Mouse (Mus musculus) limb, embryonic 11.5 days (tissue): ENCODE data around the gene Polr1e. TPM values are rescaled to one million over a fixed set of nuclear protein-coding genes. Genes with fewer than 3 reads are reported as not detected.
"Not testable (repeated sequence)": the region's sequence is repeated elsewhere in the genome, so short reads cannot be mapped to it uniquely, and the experiment has no call there.

ENCODE experiments used
- ATAC-seq: fragments of 200-750 bp; cut with Nextera tagmentation; 2 replicates; pipeline ENCODE4 v1.8.0; 2017; ENCODE audit warnings: low read depth; ENCODE audit not compliant: insufficient number of reproducible peaks, low FRiP score, low TSS enrichment
- DNase-seq: peaks from one replicate; pipeline ENCODE4 v3.0.0-alpha.2; 2015; ENCODE audit warnings: low spot score
- H3K27ac ChIP-seq: fragments of 300-500 bp; sonication (generic); replicated peaks from 2 replicates; pipeline ENCODE4 v1.5.1; 2014; ENCODE audit warnings: low read depth, mild to moderate bottlenecking, low read length
- H3K27me3 ChIP-seq: fragments of 300-500 bp; sonication (generic); 2 replicates; pipeline ENCODE4 v1.6.1; 2014; ENCODE audit warnings: mild to moderate bottlenecking, low read length, mixed read lengths; ENCODE audit not compliant: control insufficient read depth, insufficient read depth
- H3K36me3 ChIP-seq: fragments of 300-500 bp; sonication (generic); 2 replicates; pipeline ENCODE4 v1.6.1; 2014; ENCODE audit warnings: mild to moderate bottlenecking, low read length, moderate library complexity, mixed read lengths; ENCODE audit not compliant: control insufficient read depth, insufficient read depth
- H3K4me1 ChIP-seq: fragments of 300-500 bp; sonication (generic); 2 replicates; pipeline ENCODE4 v1.6.1; 2014; ENCODE audit warnings: low read length, mixed read lengths; ENCODE audit not compliant: control insufficient read depth, insufficient read depth
- H3K4me2 ChIP-seq: fragments of 300-500 bp; sonication (generic); 2 replicates; pipeline ENCODE4 v1.6.1; 2014; ENCODE audit warnings: low read depth, mild to moderate bottlenecking, moderate library complexity; ENCODE audit not compliant: severe bottlenecking
- H3K4me3 ChIP-seq: fragments of 300-500 bp; sonication (generic); 2 replicates; pipeline ENCODE4 v1.5.1; 2014; ENCODE audit warnings: low read depth, low read length
- H3K9ac ChIP-seq: fragments of 300-500 bp; sonication (generic); 2 replicates; pipeline ENCODE4 v1.6.1; 2014; ENCODE audit warnings: mild to moderate bottlenecking, low read length
- H3K9me3 ChIP-seq: fragments of 300-500 bp; sonication (generic); 2 replicates; pipeline ENCODE4 v1.6.1; 2016; ENCODE audit warnings: low read length; ENCODE audit not compliant: control insufficient read depth
- WGBS: fragments of 180-500 bp; shearing (Covaris S2); extraction: QIAGEN DNeasy Blood & Tissue Kit; methylation state at CpG from one replicate; pipeline ENCODE4 v1.1.7; 2014; 5-methylcytosine and 5-hydroxymethylcytosine counted together
- polyA plus RNA-seq: library from polyadenylated mRNA; unstranded; fragments of >200 nt; fragmentation: Nextera tagmentation; extraction: Ambion mirVana; gene quantifications from 2 replicates; pipeline ENCODE4 v1.2.1, GENCODE M21; 2014

Polr1e gene
- polyA plus RNA-seq, 1 experiment from 2014 or later: 56.3 TPM

DNA sequence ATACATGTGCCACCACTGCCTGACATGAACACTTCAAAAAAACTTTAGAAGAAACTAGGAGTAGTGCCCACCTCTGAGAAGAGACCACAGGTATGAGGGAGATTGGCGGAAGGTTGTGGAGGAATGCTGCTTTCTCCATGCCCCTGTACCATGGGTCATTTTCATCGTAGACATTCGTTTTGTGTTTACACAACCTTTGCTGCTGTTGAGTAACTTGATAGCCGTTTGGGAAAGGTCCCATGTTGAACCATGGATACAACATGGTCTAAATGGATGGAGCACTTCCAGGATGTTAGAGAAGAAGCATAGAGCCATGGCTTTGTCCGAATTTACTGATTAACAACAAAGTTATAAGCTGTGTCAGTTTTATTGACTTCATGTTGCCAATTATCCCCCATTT is 40.2 kb upstream of the Polr1e start:
- Histone ChIP-seq H3K4me3 (no peak overlapping the region), H3K4me2 (no peak overlapping the region), H3K27ac (no peak overlapping the region), H3K4me1 (0 out of 2 replicates have a peak, but pooled peaks cover 4% of the 10 kb centered on the region), H3K36me3 (no peaks in the 10 kb centered on the region), H3K9ac (no peak overlapping the region), H3K9me3 (no peaks in the 10 kb centered on the region), H3K27me3 (no peaks in the 10 kb centered on the region)
- no peak for DNase-seq
- ATAC-seq: no peak
- 81% methylated on average over 5 of the region's 5 CpGs for WGBS

DNA sequence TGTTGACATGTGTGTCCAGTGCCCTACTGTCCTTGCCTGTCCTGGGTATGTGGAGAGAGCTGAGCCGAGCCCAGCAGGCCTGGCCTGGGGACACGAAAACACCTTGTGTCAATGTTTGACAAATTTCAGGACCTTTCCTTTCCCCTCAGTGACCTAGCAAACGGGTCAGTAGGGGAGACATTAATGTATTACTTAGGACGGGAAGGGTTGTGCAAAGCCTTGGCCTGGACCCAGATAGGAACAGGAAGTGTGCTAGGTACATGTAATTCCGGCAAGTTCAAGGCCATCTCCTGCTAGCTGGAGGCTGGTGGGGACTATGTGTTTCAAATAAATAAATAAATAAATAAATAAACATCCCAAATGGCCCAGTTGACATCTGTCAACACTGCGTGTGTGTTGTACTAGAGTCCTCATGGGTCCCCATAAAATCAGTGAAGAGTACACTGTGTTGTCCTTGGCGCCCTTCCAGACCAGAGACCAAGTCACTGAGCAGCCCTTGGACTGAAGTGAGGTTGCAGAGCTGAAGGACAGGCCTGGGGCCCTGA is 38.5 kb upstream of the Polr1e start:
- 0 out of 2 replicates have a peak, but pooled peaks cover 4% of the 10 kb centered on the region for H3K4me1 ChIP-seq
- no peaks in the 10 kb centered on the region for H3K27me3 ChIP-seq
- no peak for ATAC-seq
- H3K9ac ChIP-seq: no peak overlapping the region
- H3K9me3 ChIP-seq: no peaks in the 10 kb centered on the region
- H3K4me3 ChIP-seq: no peak overlapping the region
- 70% methylated on average over 7 of the region's 7 CpGs for WGBS
- DNase-seq: no peak
- H3K4me2 ChIP-seq: no peak overlapping the region
- H3K36me3 ChIP-seq: 0 out of 2 replicates have a peak, but pooled peaks cover 2% of the 10 kb centered on the region
- H3K27ac ChIP-seq: no peak overlapping the region

DNA sequence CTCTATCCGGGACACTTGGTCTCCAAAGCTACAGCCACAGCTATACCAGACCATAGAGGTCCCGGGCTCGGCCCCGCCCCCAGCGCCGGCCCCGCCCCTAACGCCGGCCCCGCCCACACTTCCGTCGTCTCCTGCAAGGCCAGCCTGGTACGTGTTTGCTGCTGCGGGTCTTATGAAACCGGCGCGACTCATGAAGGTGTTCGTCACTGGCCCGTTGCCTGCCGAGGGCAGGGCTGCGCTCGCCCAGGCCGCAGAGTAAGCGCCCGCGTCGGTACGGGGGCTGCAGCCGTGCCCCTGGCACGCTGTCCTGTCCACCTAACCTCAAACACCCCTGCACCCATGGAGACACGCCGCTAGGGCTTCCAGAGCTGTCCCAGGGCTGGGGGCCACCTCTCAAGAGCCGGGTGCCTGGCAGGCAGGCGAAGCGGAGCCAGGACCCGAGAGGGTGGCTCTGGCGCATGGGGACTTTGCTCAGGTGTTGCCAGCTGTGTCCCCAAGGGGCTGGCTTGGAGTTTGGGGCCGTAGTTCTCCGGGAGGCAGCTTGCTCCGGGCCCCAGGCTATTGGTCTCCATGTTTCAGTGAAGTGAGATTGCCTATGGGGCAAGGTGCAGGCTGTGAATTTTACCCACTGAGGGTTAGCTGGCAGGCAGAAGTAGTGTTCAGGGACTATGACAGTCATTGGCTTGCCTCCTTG is 37.0 kb upstream of the Polr1e start, which contains the start of gene Grhpr:
Grhpr (plus strand) TSS at position 116 of the 694 bp plus-strand sequence.
- Histone ChIP-seq H3K27me3 (no peaks in the 10 kb centered on the region), H3K4me1 (0 out of 2 replicates have a peak, but pooled peaks cover 4% of the 10 kb centered on the region)
- WGBS: 2% methylated on average over 40 of the region's 40 CpGs

DNA sequence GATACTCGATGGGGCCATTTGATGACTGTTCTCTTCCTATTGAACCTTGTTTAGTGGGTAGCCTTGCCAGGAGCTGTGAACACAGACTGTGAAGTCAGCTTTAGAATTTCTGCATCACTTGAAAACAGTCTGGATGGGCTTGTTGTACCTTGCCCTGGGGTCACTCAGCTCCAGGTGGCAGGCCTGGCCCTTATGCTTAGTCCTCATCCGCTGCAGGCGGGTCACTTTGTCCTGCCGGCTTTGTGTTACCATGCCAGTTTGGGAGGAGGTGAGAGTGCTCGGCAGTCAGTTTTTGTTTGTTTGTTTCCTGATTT is 36.5 kb upstream of the Polr1e start:
- Histone ChIP-seq H3K4me1 (0 out of 2 replicates have a peak, but pooled peaks cover 4% of the 10 kb centered on the region), H3K27ac (no peak overlapping the region), H3K27me3 (no peaks in the 10 kb centered on the region), H3K9ac (peak overlapping the region; percentile 70), H3K4me2 (peak overlapping the region; percentile 88), H3K36me3 (0 out of 2 replicates have a peak, but pooled peaks cover 5% of the 10 kb centered on the region), H3K4me3 (peak overlapping the region; percentile 66), H3K9me3 (no peaks in the 10 kb centered on the region)
- DNase-seq (peak; percentile 39), ATAC-seq (no peak)
- 20% methylated on average over 5 of the region's 5 CpGs for WGBS

More for the DNA sequence above, 37.0 kb upstream of the Polr1e start, which contains the start of gene Grhpr:
- DNase-seq: peak; percentile 96
- Histone ChIP-seq H3K27ac (peak within 1 kb of the TSS; percentile 53), H3K4me3 (peak within 1 kb of the TSS; percentile 66), H3K9ac (peak within 1 kb of the TSS; percentile 70), H3K4me2 (peak within 1 kb of the TSS; percentile 88), H3K36me3 (0 out of 2 replicates have a peak, but pooled peaks cover 2% of the 10 kb centered on the region), H3K9me3 (no peaks in the 10 kb centered on the region)
- ATAC-seq: peak; percentile 89

DNA sequence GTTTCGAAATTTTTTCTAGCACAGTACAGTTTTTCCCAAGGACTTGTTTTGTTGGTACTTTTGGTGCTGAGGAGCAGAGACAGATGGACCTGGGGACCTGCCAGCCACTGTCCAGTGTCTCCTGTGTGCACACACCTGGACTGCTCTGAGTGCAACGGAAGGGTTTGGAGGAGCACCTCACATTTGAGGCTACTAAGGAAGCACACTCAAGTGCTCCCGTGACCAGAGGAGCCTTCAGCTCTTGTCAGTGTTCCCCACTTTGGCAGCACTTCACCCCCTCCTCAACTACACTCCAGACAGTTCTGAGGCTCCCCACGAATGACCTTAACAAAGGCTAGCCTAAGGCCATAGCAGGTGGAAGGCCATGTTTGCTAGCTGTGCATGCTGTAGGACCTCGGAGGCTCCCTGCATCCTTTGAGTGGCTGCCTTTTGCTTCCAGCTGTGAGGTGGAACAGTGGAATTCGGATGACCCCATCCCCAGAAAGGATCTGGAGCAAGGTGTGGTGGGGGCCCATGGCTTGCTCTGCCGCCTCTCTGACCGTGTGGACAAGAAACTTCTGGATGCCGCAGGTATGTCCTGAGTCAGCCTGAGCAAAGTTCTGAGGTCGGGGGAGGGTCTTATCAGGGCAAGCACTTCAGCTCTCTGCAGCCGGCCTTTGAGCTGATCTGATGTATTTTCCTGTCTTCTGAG is 35.8 kb upstream of the Polr1e start:
- Histone ChIP-seq H3K4me2 (peak overlapping the region; percentile 88), H3K9ac (no peak overlapping the region; the same call in 1 of the 2 replicates), H3K4me1 (0 out of 2 replicates have a peak, but pooled peaks cover 4% of the 10 kb centered on the region), H3K27me3 (no peaks in the 10 kb centered on the region), H3K36me3 (0 out of 2 replicates have a peak, but pooled peaks cover 5% of the 10 kb centered on the region), H3K4me3 (0 out of 2 replicates have a peak overlapping the region, but pooled peaks have one; percentile 66), H3K9me3 (no peaks in the 10 kb centered on the region), H3K27ac (no peak overlapping the region)
- 76% methylated on average over 11 of the region's 11 CpGs for WGBS
- ATAC-seq (no peak), DNase-seq (no peak)

DNA sequence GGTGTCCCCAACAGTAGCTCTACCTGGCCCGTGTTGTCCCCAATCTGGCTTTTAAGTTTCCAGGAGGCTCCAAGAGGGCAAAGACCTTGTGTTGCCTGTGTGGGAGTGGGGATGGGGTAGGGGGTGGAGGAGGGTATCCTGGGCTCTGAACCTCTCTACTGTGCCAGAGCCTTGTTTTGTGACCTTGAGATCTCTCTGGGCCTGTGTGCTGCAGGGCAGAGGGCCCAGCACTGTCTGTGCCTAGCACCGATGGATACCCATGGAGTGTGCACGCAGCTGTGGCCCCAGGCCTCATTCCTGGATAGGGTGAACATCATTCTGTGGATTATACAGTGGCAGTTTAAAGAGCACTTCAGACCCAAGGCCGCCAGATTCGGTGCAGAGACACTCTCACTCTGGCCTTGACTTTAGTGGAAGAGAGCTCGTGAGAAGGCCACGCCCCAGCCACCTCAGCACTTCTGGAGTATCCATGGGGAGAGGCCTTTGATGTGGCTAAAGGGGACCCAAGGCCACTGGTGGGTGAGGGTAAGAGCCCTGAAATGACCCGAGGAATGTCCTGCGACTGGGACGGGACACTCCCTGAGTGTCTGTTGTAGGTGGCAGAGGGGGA is 35.1 kb upstream of the Polr1e start:
- H3K27me3 ChIP-seq: no peaks in the 10 kb centered on the region
- DNase-seq (no peak), ATAC-seq (no peak)
- H3K4me2 ChIP-seq: no peak overlapping the region
- H3K9ac ChIP-seq: no peak overlapping the region
- H3K27ac ChIP-seq: no peak overlapping the region
- H3K36me3 ChIP-seq: 0 out of 2 replicates have a peak, but pooled peaks cover 5% of the 10 kb centered on the region
- no peaks in the 10 kb centered on the region for H3K9me3 ChIP-seq
- H3K4me1 ChIP-seq: 0 out of 2 replicates have a peak, but pooled peaks cover 4% of the 10 kb centered on the region
- no peak overlapping the region for H3K4me3 ChIP-seq
- WGBS: 85% methylated on average over 10 of the region's 10 CpGs

DNA sequence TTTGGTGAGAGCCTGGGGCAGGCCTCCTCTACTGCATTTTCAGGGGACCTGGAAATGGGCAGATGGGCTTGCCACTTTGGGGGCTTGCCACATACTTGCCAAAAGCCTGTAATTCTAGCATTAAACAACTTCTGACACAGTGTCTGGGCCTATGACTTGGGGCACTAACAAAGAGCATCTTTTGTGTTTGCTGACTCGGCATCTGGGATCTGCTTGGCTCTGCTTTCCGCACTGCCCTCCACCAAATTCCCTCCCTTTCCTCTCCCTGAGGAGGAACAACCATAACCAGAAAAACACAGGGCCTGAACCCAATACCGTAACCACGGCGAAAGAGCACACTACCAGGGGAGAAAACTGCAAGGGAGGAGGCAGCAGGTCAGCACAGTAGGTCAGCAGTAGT is 27.8 kb upstream of the Polr1e start:
- Histone ChIP-seq H3K4me2 (no peak overlapping the region), H3K27ac (no peak overlapping the region), H3K4me1 (no peaks in the 10 kb centered on the region), H3K27me3 (no peaks in the 10 kb centered on the region), H3K36me3 (peaks cover 6% of the 10 kb centered on the region; the same call in 1 of the 2 replicates), H3K9me3 (no peaks in the 10 kb centered on the region), H3K9ac (no peak overlapping the region), H3K4me3 (no peak overlapping the region)
- no peak for ATAC-seq
- WGBS: 92% methylated on average over 5 of the region's 5 CpGs
- DNase-seq: no peak

DNA sequence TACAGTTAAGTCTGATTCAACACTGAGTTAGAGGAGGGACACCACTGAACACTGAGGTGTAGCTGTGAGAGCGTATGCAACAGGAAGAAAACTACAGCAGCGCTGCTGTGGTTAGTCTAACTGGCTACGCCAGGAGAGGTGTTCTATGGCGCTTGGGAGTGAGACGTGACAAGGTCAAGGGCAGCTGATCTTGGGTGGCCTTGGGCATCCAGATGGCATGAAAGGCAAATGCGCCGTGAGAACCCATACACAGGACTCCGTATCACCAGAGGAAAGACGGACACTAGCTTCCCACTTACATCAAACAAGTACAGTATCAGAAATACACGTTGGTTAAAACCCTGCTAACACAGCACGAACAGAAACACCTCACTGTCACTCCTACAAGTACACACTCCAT is 26.1 kb upstream of the Polr1e start:
- not testable (repeated sequence) for H3K27me3 ChIP-seq, H3K9ac ChIP-seq, H3K27ac ChIP-seq, ATAC-seq, H3K9me3 ChIP-seq, H3K36me3 ChIP-seq, H3K4me3 ChIP-seq, DNase-seq, H3K4me1 ChIP-seq, H3K4me2 ChIP-seq
- WGBS: 91% methylated on average over 11 of the region's 11 CpGs
